Mouse (Mus musculus) midbrain, embryonic 15.5 days (tissue): ENCODE measurements at regions not wholly inside any gene's neighbourhood (a gene's known extent, or its start where the extent isn't known, plus 50 kb on each side); places are given as distances from the start of the nearest gene placed in this dataset.

Experiments used
- ATAC-seq: fragments of 200-750 bp; cut with Nextera tagmentation; replicated peaks from 2 replicates; pipeline ENCODE4 v1.8.0; 2017; ENCODE audit warnings: moderate TSS enrichment
- H3K27ac ChIP-seq: fragments of 300-500 bp; sonication (generic); 2 replicates; pipeline ENCODE4 v1.5.1; 2015; ENCODE audit warnings: mild to moderate bottlenecking, inconsistent platforms
- H3K27me3 ChIP-seq: fragments of 300-500 bp; sonication (generic); replicated peaks from 2 replicates; pipeline ENCODE4 v1.6.1; 2015; ENCODE audit warnings: inconsistent platforms
- H3K36me3 ChIP-seq: fragments of 300-500 bp; sonication (generic); replicated peaks from 2 replicates; pipeline ENCODE4 v1.6.1; 2015; ENCODE audit warnings: inconsistent platforms
- H3K4me1 ChIP-seq: fragments of 300-500 bp; sonication (generic); 2 replicates; pipeline ENCODE4 v1.6.1; 2015; ENCODE audit warnings: inconsistent platforms
- H3K4me2 ChIP-seq: fragments of 300-500 bp; sonication (generic); 2 replicates; pipeline ENCODE4 v1.6.1; 2015; ENCODE audit warnings: inconsistent platforms, mild to moderate bottlenecking, moderate library complexity
- H3K4me3 ChIP-seq: fragments of 300-500 bp; sonication (generic); 2 replicates; pipeline ENCODE4 v1.5.1; 2015; ENCODE audit warnings: mild to moderate bottlenecking, inconsistent platforms
- H3K9ac ChIP-seq: fragments of 300-500 bp; sonication (generic); 2 replicates; pipeline ENCODE4 v1.6.1; 2015; ENCODE audit warnings: mild to moderate bottlenecking, inconsistent platforms
- H3K9me3 ChIP-seq: fragments of 300-500 bp; sonication (generic); 2 replicates; pipeline ENCODE4 v1.6.1; 2016; ENCODE audit warnings: inconsistent platforms
- WGBS: fragments of 180-500 bp; shearing (Covaris S2); methylation state at CpG from one replicate; pipeline ENCODE4 v1.1.7; 2015; ENCODE audit warnings: mixed read lengths; 5-methylcytosine and 5-hydroxymethylcytosine counted together

DNA sequence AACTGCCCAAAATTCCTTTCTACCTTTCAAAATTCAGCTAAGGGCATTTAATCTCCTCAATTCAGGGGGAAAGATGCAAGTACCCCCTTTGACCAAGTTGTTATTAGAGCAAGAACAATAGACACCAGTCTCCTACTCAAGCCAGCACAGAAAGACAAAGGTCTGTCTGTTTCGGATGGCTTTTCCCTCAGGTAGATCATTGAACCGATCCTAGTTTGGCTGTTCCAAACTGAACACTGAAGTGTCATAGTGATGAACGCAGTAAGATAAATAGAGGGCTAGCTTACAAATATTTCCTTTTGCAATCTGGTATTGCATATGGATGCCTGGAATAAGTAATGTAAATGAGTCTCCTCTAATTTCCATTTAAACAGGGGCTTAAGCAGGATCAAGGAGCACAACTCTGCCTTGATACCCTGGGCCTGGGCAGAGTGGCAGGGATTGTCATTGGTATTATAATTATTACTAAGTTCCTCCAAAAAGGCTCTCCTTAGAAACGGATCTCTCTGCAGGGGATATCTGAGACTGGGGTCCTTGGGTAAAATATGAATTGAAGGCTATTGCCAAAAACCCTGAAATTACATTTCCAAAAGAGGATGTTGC is 452.6 kb downstream of the Adgrl2 start:
- H3K4me1 ChIP-seq = no peaks in the 10 kb centered on the region
- H3K27ac ChIP-seq = no peak overlapping the region
- no peaks in the 10 kb centered on the region for H3K27me3 ChIP-seq
- H3K9ac ChIP-seq = no peak overlapping the region
- WGBS = 27% methylated on average over 4 of the region's 4 CpGs
- ATAC-seq = 0 out of 2 replicates have a peak, but pooled peaks have one; percentile 45
- no peaks in the 10 kb centered on the region for H3K9me3 ChIP-seq
- no peaks in the 10 kb centered on the region for H3K36me3 ChIP-seq
- H3K4me3 ChIP-seq = no peak overlapping the region
- no peak overlapping the region for H3K4me2 ChIP-seq

DNA sequence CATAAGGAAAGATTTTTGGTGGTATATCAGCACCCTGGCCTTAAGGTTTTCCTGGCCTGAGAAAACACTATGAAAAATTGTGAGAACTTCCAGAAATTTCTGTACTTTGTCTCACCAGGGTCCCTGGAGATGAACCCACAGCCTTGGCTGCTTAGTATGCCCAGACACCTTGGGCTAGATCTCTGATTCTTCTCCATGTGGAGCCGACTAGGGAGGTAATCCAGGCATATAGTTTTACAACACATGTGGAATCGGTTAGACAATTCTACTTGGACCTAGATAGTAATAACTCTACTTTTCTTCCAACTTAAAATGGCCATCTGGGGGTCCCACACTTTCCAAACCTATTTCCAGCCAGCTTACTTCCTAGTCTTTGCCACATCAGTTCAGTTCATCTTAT is 460.5 kb downstream of the Adgrl2 start:
- Histone ChIP-seq H3K4me3 (no peak overlapping the region), H3K9me3 (no peaks in the 10 kb centered on the region), H3K27ac (no peak overlapping the region), H3K4me2 (no peak overlapping the region), H3K36me3 (no peaks in the 10 kb centered on the region), H3K9ac (no peak overlapping the region), H3K27me3 (no peaks in the 10 kb centered on the region), H3K4me1 (no peaks in the 10 kb centered on the region)
- WGBS = 92% methylated on average over 2 of the region's 2 CpGs
- no peak for ATAC-seq

DNA sequence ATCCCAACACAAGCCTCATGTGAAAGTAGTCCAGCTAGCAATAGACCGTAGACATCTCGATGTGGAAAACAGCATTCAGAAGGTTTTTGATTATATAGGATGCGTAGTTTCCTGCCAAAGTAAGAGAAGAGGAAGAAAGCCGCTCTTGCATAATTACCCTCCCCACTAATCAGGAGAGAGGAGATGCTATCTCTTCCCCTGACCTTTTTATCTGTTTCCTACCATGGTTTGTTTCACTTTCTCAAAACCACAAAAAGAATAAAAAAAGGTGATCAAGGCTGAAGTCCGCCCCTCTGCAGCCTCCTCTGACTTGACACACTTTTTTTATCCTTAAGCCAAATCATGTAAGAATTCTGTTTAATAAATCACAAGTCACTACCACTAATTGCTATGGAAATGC is 480.0 kb downstream of the Adgrl2 start:
- WGBS = 90% methylated on average over 5 of the region's 5 CpGs
- no peak for ATAC-seq

DNA sequence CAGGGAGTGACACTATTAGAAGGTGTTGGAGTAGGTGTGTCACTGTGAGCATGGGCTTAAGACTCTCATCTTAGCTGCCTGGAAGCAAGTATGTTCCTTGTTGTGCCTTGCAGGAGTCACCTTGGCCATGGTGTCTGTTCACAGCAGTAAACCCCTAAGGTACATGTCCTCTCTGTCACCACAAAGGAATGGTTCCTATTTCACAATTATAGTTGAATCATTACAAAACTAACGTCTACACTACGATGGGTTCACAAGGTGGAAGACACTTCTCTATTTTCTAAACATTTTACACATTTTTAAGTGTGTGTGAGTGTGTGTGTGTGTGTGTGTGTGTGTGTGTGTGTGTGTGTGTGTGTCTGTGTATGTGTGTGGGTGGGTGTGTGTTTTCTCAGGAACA is 485.4 kb downstream of the Adgrl2 start:
- no peaks in the 10 kb centered on the region for H3K4me1 ChIP-seq
- H3K36me3 ChIP-seq = no peaks in the 10 kb centered on the region
- no peaks in the 10 kb centered on the region for H3K27me3 ChIP-seq
- no peak overlapping the region for H3K4me2 ChIP-seq
- no peak overlapping the region for H3K27ac ChIP-seq
- no peak for ATAC-seq
- no peak overlapping the region for H3K4me3 ChIP-seq
- no peaks in the 10 kb centered on the region for H3K9me3 ChIP-seq
- H3K9ac ChIP-seq = no peak overlapping the region
- WGBS = 97% methylated on average over 2 of the region's 2 CpGs

More for the DNA sequence above, 480.0 kb downstream of the Adgrl2 start:
- Histone ChIP-seq H3K9me3 (no peaks in the 10 kb centered on the region), H3K27ac (no peak overlapping the region), H3K4me3 (no peak overlapping the region), H3K36me3 (no peaks in the 10 kb centered on the region), H3K4me1 (no peaks in the 10 kb centered on the region), H3K27me3 (no peaks in the 10 kb centered on the region), H3K4me2 (no peak overlapping the region), H3K9ac (no peak overlapping the region)

DNA sequence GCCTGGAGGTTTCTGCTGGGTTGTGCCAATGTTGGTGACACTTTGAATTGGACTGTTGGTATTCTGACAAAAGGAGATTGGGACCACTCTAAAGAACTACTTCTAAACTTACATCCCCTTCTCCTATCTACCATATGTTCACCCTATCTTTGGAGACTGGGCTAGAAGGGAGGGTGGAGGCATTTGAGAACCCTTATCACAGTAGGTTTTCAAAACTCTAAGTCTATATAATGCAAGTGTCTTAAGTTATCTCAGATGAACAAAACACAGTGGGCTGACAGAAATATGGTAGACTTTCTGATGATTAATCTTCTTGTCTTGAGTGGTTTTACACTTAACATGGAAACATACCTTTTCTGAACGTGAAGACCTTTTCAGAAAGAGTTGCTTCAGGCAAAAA is 486.9 kb downstream of the Adgrl2 start:
- Histone ChIP-seq H3K9ac (no peak overlapping the region), H3K27me3 (no peaks in the 10 kb centered on the region), H3K9me3 (no peaks in the 10 kb centered on the region), H3K27ac (no peak overlapping the region), H3K4me2 (no peak overlapping the region), H3K4me1 (no peaks in the 10 kb centered on the region), H3K36me3 (no peaks in the 10 kb centered on the region), H3K4me3 (no peak overlapping the region)
- WGBS = 86% methylated on average over 1 of the region's 1 CpGs
- ATAC-seq = no peak

DNA sequence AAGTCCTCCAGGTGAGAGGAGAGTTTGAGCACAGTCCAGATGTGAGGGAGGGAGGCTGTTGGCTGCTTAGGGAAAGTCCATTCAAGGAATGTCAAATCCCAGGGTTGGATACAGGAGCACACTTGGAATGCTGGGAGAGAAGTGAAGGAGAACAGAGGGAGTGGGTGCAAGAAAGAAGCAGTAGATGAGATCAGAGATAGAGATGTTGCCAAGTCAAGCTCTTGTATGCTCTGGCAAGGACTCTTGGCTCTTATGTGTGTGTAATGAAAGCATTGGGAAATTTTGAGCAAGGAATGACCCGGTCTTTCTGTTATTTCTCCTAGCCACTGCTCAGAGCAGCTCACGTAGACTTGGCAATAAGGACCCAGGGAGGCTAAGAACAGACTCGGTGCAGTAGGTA is 488.6 kb downstream of the Adgrl2 start:
- Histone ChIP-seq H3K4me1 (no peaks in the 10 kb centered on the region), H3K4me2 (no peak overlapping the region), H3K9ac (no peak overlapping the region), H3K27me3 (no peaks in the 10 kb centered on the region), H3K9me3 (no peaks in the 10 kb centered on the region), H3K36me3 (no peaks in the 10 kb centered on the region), H3K4me3 (no peak overlapping the region), H3K27ac (no peak overlapping the region)
- 94% methylated on average over 3 of the region's 3 CpGs for WGBS
- no peak for ATAC-seq

DNA sequence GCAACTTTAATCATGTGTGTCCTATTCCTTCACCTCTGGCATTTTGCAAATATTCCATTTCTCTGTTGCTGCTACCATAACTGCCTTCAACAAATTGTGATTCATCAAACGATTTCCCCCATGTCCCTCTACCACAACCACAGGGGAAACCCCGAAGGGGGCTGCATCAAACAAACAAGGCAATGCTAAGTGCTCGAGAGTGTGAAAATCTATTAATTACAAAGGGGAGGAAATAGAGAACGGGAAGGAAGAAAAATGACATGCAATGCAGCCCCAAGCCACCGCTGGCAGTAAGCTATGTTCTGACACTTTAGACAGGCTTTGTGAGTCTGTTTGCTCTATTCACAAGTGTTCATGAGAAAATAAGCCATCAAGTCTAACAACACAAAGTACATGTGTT is 493.7 kb downstream of the Adgrl2 start:
- no peak overlapping the region for H3K9ac ChIP-seq
- no peaks in the 10 kb centered on the region for H3K36me3 ChIP-seq
- H3K4me1 ChIP-seq = no peaks in the 10 kb centered on the region
- no peak overlapping the region for H3K4me2 ChIP-seq
- WGBS = 65% methylated on average over 5 of the region's 5 CpGs
- H3K9me3 ChIP-seq = no peaks in the 10 kb centered on the region
- H3K27me3 ChIP-seq = no peaks in the 10 kb centered on the region
- H3K27ac ChIP-seq = no peak overlapping the region
- no peak for ATAC-seq
- no peak overlapping the region for H3K4me3 ChIP-seq

DNA sequence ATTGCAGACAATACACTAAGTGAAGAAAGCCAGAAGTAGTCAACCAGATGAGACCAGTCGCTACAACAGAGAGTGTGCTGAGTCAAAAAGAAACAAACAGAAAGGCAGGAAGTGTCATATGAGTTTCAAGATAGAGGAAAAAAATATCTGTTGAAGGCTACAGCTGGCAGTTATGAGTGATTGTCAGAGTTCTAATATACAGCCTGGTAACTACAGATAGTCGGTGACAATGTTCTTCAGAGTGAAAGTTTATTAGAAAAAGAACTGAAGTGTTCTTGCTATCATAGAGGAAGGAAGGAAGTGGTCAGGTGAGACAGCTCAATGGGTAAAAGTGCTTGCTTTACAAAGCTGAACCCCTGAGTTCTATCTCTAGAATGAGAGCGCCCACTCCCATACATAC is 499.1 kb downstream of the Adgrl2 start:
- Histone ChIP-seq H3K9me3 (no peaks in the 10 kb centered on the region), H3K4me2 (no peak overlapping the region), H3K27ac (no peak overlapping the region), H3K27me3 (no peaks in the 10 kb centered on the region), H3K4me1 (no peaks in the 10 kb centered on the region), H3K36me3 (no peaks in the 10 kb centered on the region), H3K9ac (no peak overlapping the region), H3K4me3 (no peak overlapping the region)
- 84% methylated on average over 3 of the region's 3 CpGs for WGBS
- no peak for ATAC-seq

DNA sequence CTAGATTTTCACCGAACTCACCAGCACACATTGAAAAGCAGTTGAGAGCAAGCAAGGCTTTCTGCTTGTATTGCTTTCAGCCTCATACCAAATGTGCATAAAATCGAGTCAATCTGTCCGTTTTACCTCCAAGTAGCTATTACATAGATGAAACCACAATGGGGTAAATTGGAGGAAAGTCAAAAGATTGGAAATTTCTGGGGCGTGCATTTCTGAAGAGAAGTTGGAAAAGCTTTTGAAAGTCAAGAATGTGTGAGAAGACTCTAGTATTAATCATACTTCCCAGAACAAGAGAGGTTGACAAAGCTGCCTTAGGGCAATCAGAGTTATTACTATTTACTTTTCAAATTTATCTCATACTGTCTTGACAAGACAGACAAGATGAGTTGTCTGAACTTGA is 501.2 kb downstream of the Adgrl2 start:
- no peak overlapping the region for H3K27ac ChIP-seq
- WGBS = 86% methylated on average over 4 of the region's 4 CpGs
- no peak overlapping the region for H3K4me2 ChIP-seq
- H3K4me1 ChIP-seq = no peaks in the 10 kb centered on the region
- no peaks in the 10 kb centered on the region for H3K27me3 ChIP-seq
- no peak overlapping the region for H3K9ac ChIP-seq
- H3K4me3 ChIP-seq = no peak overlapping the region
- no peaks in the 10 kb centered on the region for H3K36me3 ChIP-seq
- no peaks in the 10 kb centered on the region for H3K9me3 ChIP-seq
- ATAC-seq = no peak

DNA sequence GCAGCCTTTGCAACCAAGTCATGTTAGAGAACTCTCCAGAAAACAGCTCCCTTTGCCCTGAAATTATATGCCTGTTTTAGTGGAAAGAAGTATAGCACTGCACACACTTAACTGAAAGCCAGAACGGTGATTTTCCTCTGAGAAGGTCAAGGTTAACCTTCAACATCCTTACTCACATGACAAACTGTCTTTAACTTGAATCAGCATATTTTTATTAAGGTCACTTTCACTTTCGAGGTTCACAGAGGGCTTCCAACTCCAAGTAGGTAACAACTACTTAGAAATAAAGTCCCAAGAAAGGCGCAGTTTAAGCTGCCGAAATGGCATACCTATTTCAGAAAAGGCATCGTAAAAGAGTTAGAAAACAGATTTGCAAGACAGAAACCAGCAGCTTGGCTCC is 502.4 kb downstream of the Adgrl2 start:
- no peak overlapping the region for H3K27ac ChIP-seq
- H3K36me3 ChIP-seq = no peaks in the 10 kb centered on the region
- no peak overlapping the region for H3K9ac ChIP-seq
- ATAC-seq = no peak
- H3K27me3 ChIP-seq = no peaks in the 10 kb centered on the region
- no peak overlapping the region for H3K4me3 ChIP-seq
- 91% methylated on average over 5 of the region's 5 CpGs for WGBS
- H3K4me1 ChIP-seq = no peaks in the 10 kb centered on the region
- H3K9me3 ChIP-seq = no peaks in the 10 kb centered on the region
- H3K4me2 ChIP-seq = no peak overlapping the region

DNA sequence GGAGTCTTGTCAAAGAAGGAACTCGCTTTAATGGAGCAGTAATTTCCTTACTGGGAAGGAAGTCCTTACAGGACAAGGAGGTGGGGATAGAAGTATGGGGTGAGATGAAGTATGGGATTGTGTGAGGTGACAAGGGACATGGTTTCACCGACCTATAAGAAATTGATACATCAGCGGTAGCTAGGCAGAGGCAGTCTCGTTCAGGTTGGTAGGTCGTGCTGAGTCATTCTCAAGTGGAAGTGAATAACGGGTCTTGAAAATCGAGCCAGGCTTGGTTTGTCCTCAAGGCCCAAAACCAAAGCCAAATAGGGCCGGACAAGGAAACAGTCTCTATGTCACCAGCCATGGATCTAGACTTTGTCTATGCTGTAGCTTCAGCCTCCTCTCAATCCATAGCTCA is 514.5 kb downstream of the Adgrl2 start:
- no peak overlapping the region for H3K4me2 ChIP-seq
- WGBS = 96% methylated on average over 8 of the region's 8 CpGs
- H3K27ac ChIP-seq = no peak overlapping the region
- H3K4me3 ChIP-seq = no peak overlapping the region
- no peaks in the 10 kb centered on the region for H3K9me3 ChIP-seq
- no peaks in the 10 kb centered on the region for H3K4me1 ChIP-seq
- no peaks in the 10 kb centered on the region for H3K27me3 ChIP-seq
- no peak overlapping the region for H3K9ac ChIP-seq
- no peaks in the 10 kb centered on the region for H3K36me3 ChIP-seq
- no peak for ATAC-seq

DNA sequence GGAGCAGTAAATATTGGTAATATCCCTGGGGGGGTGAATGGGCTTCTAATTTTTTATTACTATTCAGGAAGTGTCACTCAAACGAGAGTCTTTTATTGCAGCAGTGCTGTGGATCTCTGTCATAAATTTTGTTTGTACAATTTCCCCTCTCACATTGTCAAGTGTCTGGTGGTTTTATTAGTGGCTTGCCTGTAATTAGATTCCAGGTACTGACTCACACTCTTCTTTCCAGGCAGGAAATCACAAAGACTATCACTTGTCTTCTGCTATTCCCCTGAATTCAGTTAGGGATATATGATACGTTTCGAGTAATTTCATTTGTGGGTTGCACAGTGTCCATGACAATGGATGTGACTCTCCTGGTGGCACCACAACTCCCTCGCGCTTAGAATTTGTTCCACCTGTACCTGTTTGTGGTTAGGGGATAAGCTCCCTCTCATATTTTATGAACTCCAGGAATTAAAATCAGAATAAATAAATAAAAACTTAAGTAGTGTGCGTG is 517.4 kb downstream of the Adgrl2 start:
- H3K36me3 ChIP-seq = no peaks in the 10 kb centered on the region
- H3K27me3 ChIP-seq = no peaks in the 10 kb centered on the region
- H3K9me3 ChIP-seq = no peaks in the 10 kb centered on the region
- H3K9ac ChIP-seq = no peak overlapping the region
- no peaks in the 10 kb centered on the region for H3K4me1 ChIP-seq
- no peak for ATAC-seq
- H3K4me2 ChIP-seq = no peak overlapping the region
- no peak overlapping the region for H3K4me3 ChIP-seq
- no peak overlapping the region for H3K27ac ChIP-seq
- 94% methylated on average over 6 of the region's 6 CpGs for WGBS

DNA sequence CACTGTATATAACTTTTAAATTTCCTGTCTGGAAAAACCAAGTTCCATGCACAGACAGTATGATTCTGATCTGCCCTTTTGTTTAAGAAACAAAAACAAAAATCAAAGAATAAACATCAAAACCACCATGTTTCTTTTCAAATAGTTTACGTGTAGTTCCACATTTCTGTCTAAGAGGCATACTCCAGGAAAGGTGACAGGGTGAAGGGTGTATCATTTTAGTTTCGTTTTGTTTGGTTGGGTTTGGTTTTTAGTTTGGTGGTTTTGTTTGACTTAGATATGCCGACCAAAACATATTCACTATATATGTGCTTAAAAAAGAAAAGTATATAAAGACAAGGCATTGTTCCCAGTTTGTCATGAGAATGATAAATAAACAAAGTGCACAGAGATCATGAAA is 524.9 kb downstream of the Adgrl2 start:
- Histone ChIP-seq H3K36me3 (no peaks in the 10 kb centered on the region), H3K27me3 (no peaks in the 10 kb centered on the region), H3K4me2 (no peak overlapping the region), H3K27ac (no peak overlapping the region), H3K4me1 (no peaks in the 10 kb centered on the region), H3K9me3 (no peaks in the 10 kb centered on the region), H3K9ac (no peak overlapping the region), H3K4me3 (no peak overlapping the region)
- no peak for ATAC-seq
- WGBS = 81% methylated on average over 3 of the region's 3 CpGs
